Mouse (Mus musculus) liver, embryonic 15.5 days (tissue): ENCODE results near the gene Max. TPM values are rescaled to one million over a fixed set of nuclear protein-coding genes. Genes with fewer than 3 reads are reported as not detected.
A peak's percentile ranks its signal among the peaks of the same experiment; 100 is the strongest.

Experiments
- ATAC-seq: fragments of 200-750 bp; cut with Nextera tagmentation; 2 replicates; pipeline ENCODE4 v1.8.0; 2017; ENCODE audit warnings: moderate number of reproducible peaks, mild to moderate bottlenecking, moderate library complexity; ENCODE audit not compliant: insufficient read depth
- H3K27ac ChIP-seq: fragments of 300-500 bp; sonication (generic); replicated peaks from 2 replicates; pipeline ENCODE4 v1.5.1; 2015; ENCODE audit warnings: mild to moderate bottlenecking, inconsistent platforms
- H3K27me3 ChIP-seq: fragments of 300-500 bp; sonication (generic); 2 replicates; pipeline ENCODE4 v1.6.1; 2015; ENCODE audit warnings: mild to moderate bottlenecking, inconsistent platforms
- H3K36me3 ChIP-seq: fragments of 300-500 bp; sonication (generic); replicated peaks from 2 replicates; pipeline ENCODE4 v1.6.1; 2015; ENCODE audit warnings: moderate library complexity, mild to moderate bottlenecking, inconsistent platforms
- H3K4me1 ChIP-seq: fragments of 300-500 bp; sonication (generic); replicated peaks from 2 replicates; pipeline ENCODE4 v1.6.1; 2015; ENCODE audit warnings: inconsistent platforms
- H3K4me2 ChIP-seq: fragments of 300-500 bp; sonication (generic); 2 replicates; pipeline ENCODE4 v1.6.1; 2015; ENCODE audit warnings: moderate library complexity, mild to moderate bottlenecking, inconsistent platforms
- H3K4me3 ChIP-seq: fragments of 300-500 bp; sonication (generic); replicated peaks from 2 replicates; pipeline ENCODE4 v1.5.1; 2015; ENCODE audit warnings: mild to moderate bottlenecking, inconsistent platforms
- H3K9ac ChIP-seq: fragments of 300-500 bp; sonication (generic); 2 replicates; pipeline ENCODE4 v1.6.1; 2015; ENCODE audit warnings: moderate library complexity, mild to moderate bottlenecking, inconsistent platforms
- H3K9me3 ChIP-seq: fragments of 300-500 bp; sonication (generic); replicated peaks from 2 replicates; pipeline ENCODE4 v1.6.1; 2016; ENCODE audit warnings: inconsistent platforms
- WGBS: fragments of 180-500 bp; shearing (Covaris S2); methylation state at CpG from one replicate; pipeline ENCODE4 v1.1.7; 2015; ENCODE audit warnings: mixed read lengths; ENCODE audit not compliant: insufficient replicate concordance; 5-methylcytosine and 5-hydroxymethylcytosine counted together
- polyA plus RNA-seq: library from polyadenylated mRNA; unstranded; fragments of >200 nt; fragmentation: Nextera tagmentation; extraction: Ambion mirVana; gene quantifications from 2 replicates; pipeline ENCODE4 v1.2.1, GENCODE M21; 2015

The Max gene
- polyA plus RNA-seq, 1 experiment from 2014 or later = 6.4 TPM

GRCm38 (mm10) chr12:76936211-76936610 lies 25.8 kb downstream of the Max start:
- no peaks in the 10 kb centered on the region for H3K9me3 ChIP-seq
- H3K4me1 ChIP-seq = peaks cover 32% of the 10 kb centered on the region
- H3K27ac ChIP-seq = no peak overlapping the region
- 86% methylated on average over 10 of the region's 10 CpGs for WGBS
- H3K27me3 ChIP-seq = no peaks in the 10 kb centered on the region
- H3K4me3 ChIP-seq = no peak overlapping the region
- H3K36me3 ChIP-seq = peaks cover 70% of the 10 kb centered on the region
- no peak overlapping the region for H3K4me2 ChIP-seq
- no peak for ATAC-seq
- no peak overlapping the region for H3K9ac ChIP-seq

GRCm38 (mm10) chr12:76934438-76934837 lies 27.6 kb downstream of the Max start:
- Histone ChIP-seq H3K9me3 (no peaks in the 10 kb centered on the region), H3K4me3 (no peak overlapping the region), H3K9ac (no peak overlapping the region), H3K36me3 (peaks cover 53% of the 10 kb centered on the region), H3K27ac (no peak overlapping the region), H3K27me3 (no peaks in the 10 kb centered on the region), H3K4me1 (peaks cover 39% of the 10 kb centered on the region), H3K4me2 (no peak overlapping the region)
- no peak for ATAC-seq
- 65% methylated on average over 3 of the region's 3 CpGs for WGBS

- Histone ChIP-seq H3K9me3 (no peaks in the 10 kb centered on the region), H3K9ac (no peak overlapping the region), H3K4me1 (peaks cover 43% of the 10 kb centered on the region), H3K4me3 (no peak overlapping the region), H3K36me3 (peaks cover 35% of the 10 kb centered on the region), H3K4me2 (no peak overlapping the region), H3K27ac (no peak overlapping the region), H3K27me3 (no peaks in the 10 kb centered on the region)
- WGBS = 79% methylated on average over 6 of the region's 6 CpGs
- ATAC-seq = no peak
Measured at GRCm38 (mm10) chr12:76932688-76933060, 29.3 kb downstream of the Max start.

GRCm38 (mm10) chr12:76931739-76932687 lies 30.0 kb downstream of the Max start:
- Histone ChIP-seq H3K4me3 (no peak overlapping the region), H3K4me2 (no peak overlapping the region), H3K27ac (no peak overlapping the region), H3K36me3 (peaks cover 28% of the 10 kb centered on the region), H3K9me3 (no peaks in the 10 kb centered on the region), H3K9ac (no peak overlapping the region), H3K27me3 (no peaks in the 10 kb centered on the region), H3K4me1 (peaks cover 48% of the 10 kb centered on the region)
- ATAC-seq = no peak
- WGBS = 66% methylated on average over 14 of the region's 14 CpGs

GRCm38 (mm10) chr12:76930177-76930576 lies 31.8 kb downstream of the Max start:
- Histone ChIP-seq H3K36me3 (peaks cover 10% of the 10 kb centered on the region; the same call in 1 of the 2 replicates), H3K27me3 (no peaks in the 10 kb centered on the region), H3K4me3 (no peak overlapping the region), H3K27ac (peak overlapping the region; percentile 51; the same call in 1 of the 2 replicates), H3K9ac (no peak overlapping the region), H3K4me1 (peaks cover 48% of the 10 kb centered on the region), H3K4me2 (peak overlapping the region; percentile 35), H3K9me3 (no peaks in the 10 kb centered on the region)
- peak; percentile 93 for ATAC-seq
- WGBS = 37% methylated on average over 6 of the region's 6 CpGs

GRCm38 (mm10) chr12:76927539-76927938 lies 34.5 kb downstream of the Max start:
- H3K4me3 ChIP-seq = no peak overlapping the region
- H3K36me3 ChIP-seq = 0 out of 2 replicates have a peak, but pooled peaks cover 3% of the 10 kb centered on the region
- WGBS = 66% methylated on average over 10 of the region's 10 CpGs
- no peaks in the 10 kb centered on the region for H3K9me3 ChIP-seq
- H3K27ac ChIP-seq = no peak overlapping the region
- H3K27me3 ChIP-seq = no peaks in the 10 kb centered on the region
- ATAC-seq = no peak
- H3K4me2 ChIP-seq = no peak overlapping the region
- no peak overlapping the region for H3K9ac ChIP-seq
- peaks cover 43% of the 10 kb centered on the region for H3K4me1 ChIP-seq

- Histone ChIP-seq H3K4me3 (no peak overlapping the region), H3K9me3 (no peaks in the 10 kb centered on the region), H3K27me3 (no peaks in the 10 kb centered on the region), H3K36me3 (no peaks in the 10 kb centered on the region), H3K9ac (no peak overlapping the region), H3K4me1 (peaks cover 38% of the 10 kb centered on the region), H3K4me2 (no peak overlapping the region), H3K27ac (no peak overlapping the region)
- 65% methylated on average over 3 of the region's 3 CpGs for WGBS
- no peak for ATAC-seq
Measured at GRCm38 (mm10) chr12:76927012-76927411, 35.0 kb downstream of the Max start.

GRCm38 (mm10) chr12:76926338-76926945 lies 35.6 kb downstream of the Max start:
- Histone ChIP-seq H3K4me1 (peaks cover 36% of the 10 kb centered on the region), H3K9ac (no peak overlapping the region), H3K4me2 (no peak overlapping the region), H3K36me3 (no peaks in the 10 kb centered on the region), H3K9me3 (no peaks in the 10 kb centered on the region), H3K27me3 (no peaks in the 10 kb centered on the region), H3K27ac (no peak overlapping the region), H3K4me3 (no peak overlapping the region)
- no peak for ATAC-seq
- 68% methylated on average over 10 of the region's 10 CpGs for WGBS

GRCm38 (mm10) chr12:76924904-76925604 lies 36.9 kb downstream of the Max start:
- no peaks in the 10 kb centered on the region for H3K27me3 ChIP-seq
- no peak for ATAC-seq

GRCm38 (mm10) chr12:76923118-76923517 lies 38.9 kb downstream of the Max start:
- Histone ChIP-seq H3K27ac (no peak overlapping the region), H3K27me3 (no peaks in the 10 kb centered on the region), H3K4me3 (no peak overlapping the region), H3K4me1 (peaks cover 35% of the 10 kb centered on the region), H3K4me2 (no peak overlapping the region), H3K9ac (no peak overlapping the region), H3K36me3 (peaks cover 17% of the 10 kb centered on the region), H3K9me3 (no peaks in the 10 kb centered on the region)
- WGBS = 81% methylated on average over 8 of the region's 8 CpGs
- ATAC-seq = no peak

More at GRCm38 (mm10) chr12:76924904-76925604, 36.9 kb downstream of the Max start:
- no peak overlapping the region for H3K27ac ChIP-seq
- no peak overlapping the region for H3K4me2 ChIP-seq
- H3K36me3 ChIP-seq = peaks cover 11% of the 10 kb centered on the region
- no peak overlapping the region for H3K4me3 ChIP-seq
- no peaks in the 10 kb centered on the region for H3K9me3 ChIP-seq
- no peak overlapping the region for H3K9ac ChIP-seq
- H3K4me1 ChIP-seq = peaks cover 27% of the 10 kb centered on the region
- 78% methylated on average over 10 of the region's 10 CpGs for whole genome bisulfite sequencing

- ATAC-seq = no peak
- H3K4me2 ChIP-seq = no peak overlapping the region
- peaks cover 37% of the 10 kb centered on the region for H3K36me3 ChIP-seq
- no peaks in the 10 kb centered on the region for H3K27me3 ChIP-seq
- no peak overlapping the region for H3K27ac ChIP-seq
- H3K4me3 ChIP-seq = no peak overlapping the region
- no peak overlapping the region for H3K9ac ChIP-seq
- no peaks in the 10 kb centered on the region for H3K9me3 ChIP-seq
- H3K4me1 ChIP-seq = peaks cover 40% of the 10 kb centered on the region
- WGBS = 85% methylated on average over 8 of the region's 8 CpGs
Measured at GRCm38 (mm10) chr12:76920990-76921389, 41.0 kb downstream of the Max start.
